Mouse (Mus musculus) macrophage (primary cell): ENCODE data around the gene Eya3. TPM values are rescaled to one million over a fixed set of nuclear protein-coding genes. Genes with fewer than 3 reads are reported as not detected.

ENCODE experiments used
- H3K27ac ChIP-seq: fragments of 350-480 bp; formaldehyde crosslinking; 2 replicates; pipeline ENCODE4 v1.9.0; 2021
- H3K36me3 ChIP-seq: fragments of 350-480 bp; formaldehyde crosslinking; 2 replicates; pipeline ENCODE4 v1.9.0; 2021; ENCODE audit errors: inconsistent target
- H3K4me3 ChIP-seq: fragments of 350-480 bp; formaldehyde crosslinking; 2 replicates; pipeline ENCODE4 v1.9.0; 2021; ENCODE audit errors: inconsistent target
- H3K79me2 ChIP-seq: fragments of 350-480 bp; formaldehyde crosslinking; 2 replicates; pipeline ENCODE4 v1.9.0; 2021; ENCODE audit errors: inconsistent target
- WGBS: methylation state at CpG from one replicate; pipeline ENCODE4 v1.1.7; 2026; ENCODE audit warnings: inconsistent platforms; ENCODE audit not compliant: missing documents; 5-methylcytosine and 5-hydroxymethylcytosine counted together
- polyA plus RNA-seq: library from polyadenylated mRNA; stranded (reverse); fragments of 250-400 nt; gene quantifications from 3 replicates; pipeline ENCODE4 v1.2.4, GENCODE M21; 2018; ENCODE audit warnings: inconsistent platforms

The Eya3 gene
- polyA plus RNA-seq, 1 experiment from 2014 or later: 70.2 TPM

DNA sequence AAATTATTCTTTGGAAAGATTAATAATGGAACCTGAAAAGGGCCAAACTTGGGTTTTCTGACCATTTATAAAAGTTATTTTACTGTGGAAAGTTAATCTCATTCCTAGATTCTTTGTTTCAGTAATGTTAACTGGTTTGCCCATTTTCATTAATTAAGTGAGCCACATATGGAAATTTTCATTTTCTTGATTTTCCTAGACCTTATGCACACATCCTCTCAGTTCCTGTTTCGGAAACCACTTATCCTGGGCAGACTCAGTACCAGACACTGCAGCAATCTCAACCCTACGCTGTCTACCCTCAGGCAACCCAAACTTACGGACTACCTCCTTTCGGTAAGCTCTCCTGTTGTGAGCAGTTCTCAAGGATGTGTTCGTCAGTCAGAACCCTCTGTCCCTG lies 33.9 kb downstream of the Eya3 start:
- Histone ChIP-seq H3K4me3 (no peak overlapping the region), H3K27ac (no peak overlapping the region), H3K79me2 (no peaks in the 10 kb centered on the region), H3K36me3 (peaks cover 73% of the 10 kb centered on the region)
- WGBS: 96% methylated on average over 5 of the region's 5 CpGs

- Histone ChIP-seq H3K79me2 (no peaks in the 10 kb centered on the region; the same call in 1 of the 2 replicates), H3K27ac (no peak overlapping the region), H3K36me3 (peaks cover 50% of the 10 kb centered on the region), H3K4me3 (no peak overlapping the region)
- 82% methylated on average over 7 of the region's 7 CpGs for WGBS
These were observed 38.2 kb downstream of the Eya3 start for GRCm38 (mm10) chr4:132676771-132677539.

DNA sequence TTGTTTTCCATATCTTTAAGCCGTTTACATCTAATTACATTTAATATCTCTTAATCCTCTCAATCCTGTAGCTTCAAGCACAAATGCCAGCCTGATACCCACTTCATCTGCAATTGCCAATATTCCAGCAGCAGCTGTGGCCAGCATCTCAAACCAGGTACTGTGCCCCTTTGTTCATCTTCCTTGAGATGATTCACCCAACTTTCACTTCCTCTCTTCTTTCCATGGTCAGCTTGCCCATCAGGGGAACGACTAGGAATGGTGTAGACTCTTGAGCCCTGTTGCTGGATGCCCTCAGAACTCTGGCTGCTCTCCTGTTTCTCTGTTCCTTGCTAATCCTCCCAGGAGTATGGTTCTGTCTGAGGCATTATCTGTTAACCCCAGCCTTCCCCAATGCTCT lies 50.8 kb downstream of the Eya3 start:
- Histone ChIP-seq H3K27ac (no peak overlapping the region), H3K36me3 (peaks cover 24% of the 10 kb centered on the region), H3K4me3 (no peak overlapping the region), H3K79me2 (no peaks in the 10 kb centered on the region)
- 52% methylated on average over 2 of the region's 2 CpGs for WGBS

DNA sequence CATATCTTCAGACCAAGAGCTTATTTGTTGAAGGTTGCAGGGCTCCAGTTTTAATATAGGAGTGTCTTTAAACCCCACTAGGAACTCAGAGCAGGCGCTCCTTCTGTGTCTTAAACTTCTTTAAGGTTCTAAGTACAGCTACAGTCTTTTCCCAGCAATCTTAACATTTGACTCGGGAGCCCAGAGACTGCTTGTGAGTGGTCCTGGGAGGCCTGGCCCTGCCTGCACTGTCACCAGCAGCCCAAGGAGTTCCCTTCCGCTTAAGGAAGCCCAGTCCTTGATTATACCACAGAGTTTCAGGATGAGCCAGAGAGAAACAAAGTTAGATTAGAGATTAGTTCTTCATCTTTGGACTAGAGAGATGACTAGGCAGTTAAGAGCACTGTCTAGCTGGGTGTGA lies 54.6 kb downstream of the Eya3 start:
- H3K36me3 ChIP-seq: peaks cover 60% of the 10 kb centered on the region
- WGBS: 89% methylated on average over 3 of the region's 3 CpGs
- H3K79me2 ChIP-seq: no peaks in the 10 kb centered on the region
- no peak overlapping the region for H3K4me3 ChIP-seq
- H3K27ac ChIP-seq: no peak overlapping the region

GRCm38 (mm10) chr4:132702076-132702475 lies 63.3 kb downstream of the Eya3 start:
- Histone ChIP-seq H3K27ac (no peak overlapping the region), H3K79me2 (no peaks in the 10 kb centered on the region), H3K4me3 (no peak overlapping the region), H3K36me3 (peaks cover 96% of the 10 kb centered on the region)
- 97% methylated on average over 5 of the region's 5 CpGs for WGBS

DNA sequence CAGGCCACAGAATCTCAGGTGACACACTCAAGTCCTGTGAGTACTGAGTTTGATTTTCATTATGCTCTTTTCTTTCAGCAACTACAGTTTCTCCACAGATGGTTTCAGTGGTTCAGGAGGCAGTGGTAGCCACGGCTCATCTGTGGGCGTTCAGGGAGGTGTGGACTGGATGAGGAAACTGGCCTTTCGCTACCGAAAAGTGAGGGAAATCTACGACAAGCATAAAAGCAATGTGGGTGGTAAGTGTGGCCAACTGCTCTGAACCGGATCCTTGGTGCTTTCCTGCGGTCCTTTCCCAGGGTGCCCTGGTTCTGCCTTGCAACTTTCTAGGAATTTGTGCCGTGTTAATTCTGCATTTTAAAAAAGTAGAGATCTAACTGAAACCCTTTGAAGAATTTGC lies 68.1 kb downstream of the Eya3 start:
- Histone ChIP-seq H3K27ac (no peak overlapping the region), H3K79me2 (no peaks in the 10 kb centered on the region), H3K36me3 (peaks cover 93% of the 10 kb centered on the region), H3K4me3 (no peak overlapping the region)
- 89% methylated on average over 8 of the region's 8 CpGs for WGBS

DNA sequence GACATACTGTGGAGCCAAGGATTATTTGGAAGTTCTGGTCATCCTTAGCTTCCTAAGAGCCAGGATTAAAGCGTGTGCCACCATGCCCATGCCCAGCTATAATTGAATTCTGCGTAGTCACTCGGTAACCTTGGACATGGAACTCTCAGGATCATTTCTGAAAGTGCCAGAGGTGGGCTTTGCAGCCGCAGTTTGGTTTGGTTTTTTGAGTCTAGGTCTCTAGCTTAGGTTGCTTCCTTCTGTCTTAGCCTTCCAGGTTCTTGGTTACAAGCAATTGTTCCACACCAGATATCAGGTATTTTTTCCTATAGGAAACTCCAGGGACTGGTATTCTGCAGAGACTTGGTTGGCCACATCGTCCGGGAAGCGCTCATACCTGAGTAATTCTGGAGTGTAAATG lies 74.4 kb downstream of the Eya3 start:
- peaks cover 62% of the 10 kb centered on the region for H3K36me3 ChIP-seq
- no peak overlapping the region for H3K4me3 ChIP-seq
- H3K27ac ChIP-seq: no peak overlapping the region
- H3K79me2 ChIP-seq: no peaks in the 10 kb centered on the region
- WGBS: 99% methylated on average over 4 of the region's 7 CpGs

GRCm38 (mm10) chr4:132718251-132718650 lies 79.5 kb downstream of the Eya3 start:
- H3K4me3 ChIP-seq: no peak overlapping the region
- H3K27ac ChIP-seq: no peak overlapping the region
- 82% methylated on average over 1 of the region's 1 CpGs for WGBS
- H3K36me3 ChIP-seq: peaks cover 58% of the 10 kb centered on the region
- H3K79me2 ChIP-seq: no peaks in the 10 kb centered on the region

DNA sequence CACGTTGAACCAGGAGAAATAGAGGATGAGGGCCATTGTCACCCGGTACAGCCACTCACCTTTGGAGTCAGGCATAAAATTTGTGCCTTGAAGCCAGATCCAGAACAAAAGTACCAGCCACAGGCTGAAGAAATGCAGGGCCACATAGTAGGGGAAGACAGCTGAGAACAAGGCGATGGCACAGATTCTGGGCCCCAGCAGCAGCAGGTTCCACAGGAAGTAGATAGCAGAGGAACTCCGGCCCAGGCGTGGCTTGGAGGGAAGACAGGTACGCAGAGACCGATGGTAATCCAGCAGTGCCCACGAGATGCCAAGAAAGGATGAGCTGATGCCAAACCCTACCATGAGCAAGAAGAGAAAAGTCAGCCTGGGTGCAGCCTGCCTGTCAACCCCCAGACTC lies 89.4 kb downstream of the Eya3 start:
- H3K27ac ChIP-seq: no peak overlapping the region
- no peak overlapping the region for H3K4me3 ChIP-seq
- WGBS: 56% methylated on average over 5 of the region's 8 CpGs
- no peaks in the 10 kb centered on the region; the same call in 1 of the 2 replicates for H3K36me3 ChIP-seq
- H3K79me2 ChIP-seq: no peaks in the 10 kb centered on the region

GRCm38 (mm10) chr4:132731616-132732015 lies 92.8 kb downstream of the Eya3 start:
- Histone ChIP-seq H3K4me3 (peak overlapping the region; percentile 52), H3K36me3 (no peaks in the 10 kb centered on the region), H3K79me2 (no peaks in the 10 kb centered on the region), H3K27ac (0 out of 2 replicates have a peak overlapping the region, but pooled peaks have one; percentile 15)
- WGBS: 41% methylated on average over 12 of the region's 12 CpGs

- Histone ChIP-seq H3K4me3 (peak within 1 kb of the TSS; percentile 52), H3K79me2 (no peaks in the 10 kb centered on the region), H3K27ac (peak within 1 kb of the TSS; percentile 48), H3K36me3 (no peaks in the 10 kb centered on the region)
- WGBS: under 1% methylated on average over 34 of the region's 34 CpGs
These were observed 93.4 kb downstream of the Eya3 start, which contains the start of gene Xkr8 for GRCm38 (mm10) chr4:132732148-132732684. TSS of gene Xkr8 (minus strand) at chr4:132732546.

DNA sequence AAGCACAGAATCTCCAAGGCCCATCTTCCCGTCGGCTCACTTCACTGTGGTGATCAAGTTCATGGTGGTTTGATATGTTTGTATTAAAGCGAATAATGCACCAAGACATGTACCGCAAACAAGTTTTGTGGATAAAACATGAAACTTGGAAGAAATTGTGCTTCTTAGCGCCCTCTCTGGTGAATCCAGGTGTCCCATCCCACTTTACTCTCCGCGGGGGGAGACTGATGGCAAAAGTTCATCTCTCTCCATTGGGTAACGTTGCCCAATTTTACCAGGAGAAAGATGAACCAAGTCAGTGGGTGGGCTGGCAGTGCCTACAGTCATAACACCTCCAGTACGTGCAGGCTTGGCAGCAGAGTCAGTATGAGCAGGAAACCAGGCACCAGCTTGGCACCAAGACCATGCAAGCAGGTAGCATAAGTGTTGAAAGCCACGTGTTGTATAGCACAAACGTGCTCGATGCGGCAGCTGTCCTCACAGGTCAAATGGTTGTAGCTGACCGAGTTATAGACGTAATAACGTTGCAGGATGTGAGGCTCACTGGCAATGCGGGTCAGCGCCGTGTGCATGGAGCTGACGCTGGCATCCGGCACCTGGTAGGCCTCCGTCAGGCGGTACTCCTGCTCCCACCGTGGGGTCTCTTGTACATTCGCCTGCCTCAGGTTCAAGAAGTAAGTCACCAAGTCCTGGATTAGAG lies 94.4 kb downstream of the Eya3 start:
- Histone ChIP-seq H3K36me3 (no peaks in the 10 kb centered on the region), H3K79me2 (no peaks in the 10 kb centered on the region), H3K27ac (peak overlapping the region; percentile 48), H3K4me3 (no peak overlapping the region)
- 91% methylated on average over 25 of the region's 25 CpGs for WGBS

DNA sequence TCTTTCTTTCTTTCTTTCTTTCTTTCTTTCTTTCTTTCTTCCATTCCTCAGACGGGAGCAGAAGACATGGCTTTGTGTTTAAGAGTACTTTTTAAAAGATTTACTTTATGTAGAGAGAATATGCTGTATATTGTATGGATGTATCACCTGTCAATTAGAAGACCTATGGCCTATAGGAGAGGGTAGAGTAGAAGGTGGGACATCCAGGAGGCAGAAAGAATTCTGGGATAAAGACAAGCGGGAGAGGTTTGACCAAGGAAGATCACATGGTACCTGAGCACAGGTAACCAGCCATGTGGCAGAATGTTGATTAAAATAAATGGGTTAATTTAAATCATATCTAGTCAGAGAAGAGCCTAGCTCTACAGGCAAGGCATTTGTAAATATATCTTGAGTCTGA lies 96.0 kb downstream of the Eya3 start:
- no peaks in the 10 kb centered on the region for H3K79me2 ChIP-seq

GRCm38 (mm10) chr4:132735389-132735788 lies 96.6 kb downstream of the Eya3 start:
- 78% methylated on average over 2 of the region's 2 CpGs for WGBS
- H3K4me3 ChIP-seq: no peak overlapping the region
- H3K79me2 ChIP-seq: no peaks in the 10 kb centered on the region
- H3K36me3 ChIP-seq: no peaks in the 10 kb centered on the region
- no peak overlapping the region for H3K27ac ChIP-seq

More for the DNA sequence above, 96.0 kb downstream of the Eya3 start:
- no peak overlapping the region for H3K4me3 ChIP-seq
- 100% methylated on average over 2 of the region's 2 CpGs for WGBS
- no peaks in the 10 kb centered on the region for H3K36me3 ChIP-seq
- H3K27ac ChIP-seq: no peak overlapping the region

DNA sequence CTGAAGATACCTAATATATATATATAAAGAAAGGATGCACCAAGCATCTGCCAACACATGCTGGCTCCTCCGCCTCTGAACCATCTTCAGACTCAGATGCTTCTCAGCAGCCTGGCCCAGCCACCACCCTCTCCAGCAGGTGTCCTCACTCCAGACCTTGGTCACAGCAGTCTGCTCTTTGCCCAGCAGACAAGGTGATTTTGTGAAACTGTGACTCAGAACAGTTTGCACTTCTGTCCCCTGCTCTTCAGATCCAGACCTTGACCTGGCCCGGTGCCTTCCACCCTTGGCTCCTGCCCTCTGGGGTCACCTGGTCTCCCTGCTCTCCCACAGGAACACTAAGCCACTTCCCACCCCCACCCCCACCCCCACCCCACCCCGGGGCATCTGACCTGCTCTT lies 97.1 kb downstream of the Eya3 start:
- H3K36me3 ChIP-seq: no peaks in the 10 kb centered on the region
- no peaks in the 10 kb centered on the region for H3K79me2 ChIP-seq
- no peak overlapping the region for H3K4me3 ChIP-seq
- H3K27ac ChIP-seq: no peak overlapping the region
- 100% methylated on average over 1 of the region's 3 CpGs for WGBS
